Mouse (Mus musculus): Measurements from ENCODE around the gene Dnal1.
"Not testable (repeated sequence)": the region's sequence is repeated elsewhere in the genome, so short reads cannot be mapped to it uniquely, and the experiment has no call there.

Gene Dnal1

DNA sequence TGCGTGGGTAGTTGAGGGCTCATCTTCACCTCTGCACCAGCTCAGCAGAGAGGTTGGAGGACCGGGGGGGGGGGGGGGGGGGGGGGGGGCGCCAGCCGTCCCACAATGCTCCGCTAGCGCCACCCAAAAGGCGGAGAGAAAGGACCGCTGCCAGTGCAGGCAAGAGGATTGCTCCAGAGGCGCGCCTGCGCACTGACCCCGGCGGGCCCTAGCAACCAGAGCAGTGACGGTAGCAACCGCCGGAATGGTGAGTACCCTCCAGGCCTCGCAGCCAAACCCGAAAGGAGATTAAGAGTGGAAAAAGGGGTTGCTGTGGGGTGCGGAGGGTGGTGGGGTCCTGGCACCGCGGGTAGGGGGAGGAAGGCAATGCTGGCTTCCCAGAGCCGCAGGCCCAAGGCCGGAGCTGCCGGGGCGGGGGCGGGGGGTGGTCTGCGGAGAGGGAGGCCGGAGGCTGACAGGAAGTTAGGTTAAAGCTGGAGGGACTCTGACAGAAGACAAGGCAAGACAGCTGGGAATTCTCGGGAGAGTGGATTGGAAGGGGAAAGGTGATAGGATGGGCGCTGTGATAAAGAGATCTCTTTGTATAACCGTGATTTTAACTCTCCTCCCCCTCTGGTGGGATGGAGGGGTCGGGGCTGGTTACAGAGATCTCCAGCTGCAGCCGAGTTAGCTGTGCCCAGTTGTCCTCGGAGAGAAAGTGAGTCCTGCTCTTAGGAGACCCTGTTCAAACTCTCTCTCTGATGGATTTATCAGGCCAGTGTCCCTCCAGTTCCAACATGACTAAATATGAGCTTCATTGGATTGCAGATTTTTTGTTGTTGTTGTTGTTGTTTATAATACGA lies at the start of gene Dnal1:
Gene Dnal1, plus strand, starts transcription at position 214 of the 842 bp plus-strand sequence.
- DNase-seq (ENCODE audit: low read depth, low spot score): peak; percentile 69

DNA sequence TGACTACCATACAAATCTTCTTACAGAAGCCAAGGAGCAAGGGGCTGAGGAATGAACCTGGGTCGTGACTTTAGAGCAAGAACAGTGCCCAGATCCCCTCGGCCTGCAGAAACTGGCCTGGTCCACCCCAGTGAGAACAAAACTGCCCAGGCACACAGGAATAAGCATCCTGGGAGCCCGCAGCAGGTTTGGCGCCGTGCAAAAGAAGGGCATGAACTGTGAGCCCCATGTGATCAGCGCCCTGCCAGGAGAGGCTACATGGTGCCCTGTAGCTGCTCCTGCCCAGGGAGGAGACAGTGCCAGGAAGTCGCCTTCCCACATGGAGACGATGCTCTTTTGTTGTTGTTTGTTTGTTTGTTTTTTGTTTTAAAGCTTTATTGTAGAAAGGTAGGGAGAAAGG lies 49.5 kb upstream of the Dnal1 start:
- DNase-seq (ENCODE audit: low read depth, low spot score): no peak

DNA sequence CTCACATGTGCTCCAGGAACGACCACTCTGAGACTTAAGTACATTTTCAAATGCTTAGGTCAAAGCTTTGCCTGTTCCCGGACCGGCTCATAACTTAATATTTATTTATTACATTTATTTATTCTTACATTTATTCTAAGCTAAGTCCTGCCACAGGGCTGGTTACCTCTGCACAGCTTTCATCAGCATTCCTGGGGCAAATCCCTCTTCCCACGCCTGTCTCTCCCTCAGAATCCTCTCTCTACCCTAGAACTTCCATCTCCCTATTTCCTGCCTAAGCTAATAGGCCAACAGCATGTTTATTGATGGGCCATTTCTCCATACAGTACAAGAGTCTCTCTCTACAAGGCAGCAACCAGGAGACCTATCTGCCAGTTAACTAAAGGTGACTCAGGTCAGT lies 46.4 kb upstream of the Dnal1 start:
- DNase-seq (ENCODE audit: low read depth, low spot score): no peak

DNA sequence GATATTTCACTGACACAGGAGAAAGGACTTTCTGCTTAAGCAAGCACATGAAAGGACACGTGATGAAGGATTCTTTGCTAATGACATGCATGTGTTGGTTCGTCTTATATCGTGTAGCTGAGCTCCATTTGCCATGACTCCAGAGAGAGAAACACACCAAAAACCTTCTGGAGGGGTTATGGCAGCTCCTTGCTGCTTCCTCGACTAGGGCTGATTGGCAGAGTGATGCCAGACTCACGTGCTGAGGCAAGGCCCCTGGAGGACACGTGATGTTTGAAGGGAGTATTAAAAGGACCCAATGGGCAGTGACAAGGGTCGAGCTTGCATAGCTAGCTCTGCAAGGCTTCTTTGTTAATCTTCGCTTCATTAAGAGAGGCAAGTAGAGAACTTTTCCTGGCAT lies 45.9 kb upstream of the Dnal1 start:
- no peak for DNase-seq (ENCODE audit: low read depth, low spot score)

DNA sequence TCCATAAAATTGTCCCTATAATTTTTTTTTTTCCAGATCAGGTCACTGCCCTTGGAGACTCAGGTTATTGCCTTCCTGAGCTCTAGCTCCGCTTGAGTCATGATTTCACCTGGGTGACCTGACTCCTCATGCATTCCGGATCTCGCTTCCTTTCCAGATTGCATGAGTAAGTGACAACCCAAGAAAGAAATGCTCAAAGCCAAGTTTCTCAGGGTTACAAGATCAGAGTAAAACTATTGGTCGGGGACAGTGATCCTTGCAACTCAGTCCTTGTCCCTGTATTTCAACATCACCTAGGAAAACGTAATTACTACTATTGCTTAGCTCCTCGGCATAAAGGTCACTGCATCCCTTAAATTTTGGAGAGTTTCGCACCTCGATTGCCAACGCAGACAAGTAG lies 45.2 kb upstream of the Dnal1 start, which contains the start of gene Acot5:
Gene Acot5, plus strand, starts transcription at position 340 of the 400 bp plus-strand sequence.
- no peak for DNase-seq (ENCODE audit: low read depth, low spot score)

DNA sequence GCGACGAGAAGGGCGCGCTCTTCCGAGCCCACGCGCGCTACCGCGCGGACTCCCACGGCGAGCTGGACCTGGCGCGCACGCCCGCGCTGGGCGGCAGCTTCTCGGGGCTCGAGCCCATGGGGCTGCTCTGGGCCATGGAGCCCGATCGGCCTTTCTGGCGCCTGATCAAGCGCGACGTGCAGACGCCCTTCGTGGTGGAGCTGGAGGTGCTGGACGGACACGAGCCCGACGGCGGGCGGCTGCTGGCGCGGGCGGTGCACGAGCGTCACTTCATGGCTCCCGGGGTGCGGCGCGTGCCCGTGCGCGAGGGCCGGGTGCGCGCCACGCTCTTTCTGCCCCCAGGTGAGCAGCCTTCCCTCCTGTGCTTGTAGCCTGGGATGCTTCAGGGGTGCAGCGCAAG lies 44.6 kb upstream of the Dnal1 start:
- not testable (repeated sequence) for DNase-seq (ENCODE audit: low read depth, low spot score)

DNA sequence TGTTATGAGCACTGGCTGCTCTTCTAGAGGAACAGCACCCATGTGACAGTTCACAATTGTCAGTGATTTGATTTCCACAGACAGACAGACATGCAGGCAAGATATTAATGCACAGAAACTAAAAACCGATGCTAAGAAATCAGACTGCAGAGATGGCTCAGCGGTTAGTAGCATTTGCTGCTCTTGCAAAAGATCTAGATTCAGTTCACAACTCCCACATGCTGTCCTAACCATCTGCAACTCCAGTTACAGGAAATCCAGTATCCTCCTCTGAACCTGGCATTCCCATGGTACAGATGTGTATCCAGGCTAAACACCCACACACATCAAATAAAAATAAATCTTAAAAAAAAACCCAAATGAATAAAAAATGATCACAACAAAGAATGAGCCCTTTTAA lies 42.5 kb upstream of the Dnal1 start:
- DNase-seq (ENCODE audit: low read depth, low spot score): no peak

DNA sequence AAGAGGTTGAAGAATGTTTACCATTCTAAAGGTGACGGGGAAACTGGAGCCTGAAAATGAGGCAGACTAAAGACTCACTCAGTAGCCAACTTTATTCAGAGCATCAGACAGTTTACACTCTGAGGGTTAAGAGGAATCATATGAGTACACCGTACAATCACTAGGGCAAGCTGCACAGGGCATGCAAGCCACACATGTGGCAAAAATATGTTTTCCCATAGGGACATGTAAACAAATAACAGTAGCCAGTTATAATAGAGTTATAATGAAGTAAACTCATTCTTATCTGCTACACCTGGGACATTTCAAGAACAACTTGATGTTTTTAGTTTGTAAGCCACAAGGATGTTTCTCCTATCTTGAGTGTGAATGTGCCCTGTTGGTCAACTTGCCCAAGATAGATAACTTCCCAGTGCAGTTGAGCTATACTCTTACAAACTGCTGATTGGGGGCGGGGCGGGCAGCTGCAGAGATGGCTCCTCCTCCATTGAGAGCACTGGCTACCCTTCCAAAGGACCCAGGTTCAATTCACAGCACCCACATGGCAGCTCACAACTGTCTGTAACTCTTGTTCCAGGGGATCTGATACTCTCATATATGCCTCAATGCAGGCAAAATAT lies 36.7 kb upstream of the Dnal1 start:
- DNase-seq (ENCODE audit: low read depth, low spot score): no peak

DNA sequence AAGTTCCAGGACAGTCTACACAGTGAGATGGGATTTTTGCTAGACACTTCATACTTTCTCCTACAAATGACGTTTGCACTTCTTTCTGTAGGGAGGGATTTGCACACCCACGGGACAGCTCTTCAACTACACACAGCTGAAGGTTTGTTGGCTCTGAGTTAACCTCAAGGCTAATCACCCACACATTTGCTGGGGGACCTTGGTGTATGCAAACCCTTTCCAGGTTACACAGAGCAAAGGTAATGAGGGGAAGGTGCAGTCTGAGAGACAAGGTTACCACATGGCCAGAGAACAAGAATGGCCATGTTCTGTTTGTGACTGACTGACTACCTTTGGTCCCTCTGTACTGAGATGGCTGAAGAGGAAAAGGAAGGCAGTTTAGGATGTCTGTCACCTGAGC lies 30.3 kb upstream of the Dnal1 start:
- no peak for DNase-seq (ENCODE audit: low read depth, low spot score)

DNA sequence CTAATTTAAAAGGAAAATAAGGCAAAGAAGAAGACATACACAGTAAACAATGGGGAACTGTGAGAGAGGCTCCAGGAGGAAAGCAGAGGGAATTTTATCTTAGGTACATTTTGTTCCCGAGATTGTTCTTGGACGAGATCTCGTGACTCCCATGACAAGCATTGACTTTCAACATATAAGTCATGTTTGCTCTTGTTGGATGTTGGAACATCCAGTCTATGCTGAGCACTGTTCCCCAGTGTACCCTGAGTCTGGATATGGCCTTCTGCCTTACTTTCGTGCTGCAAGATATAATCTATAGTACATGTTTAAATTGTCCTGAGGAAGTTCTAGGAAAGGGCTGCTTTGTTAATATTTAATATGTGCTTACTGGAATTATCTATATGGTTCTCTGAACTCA lies 29.6 kb upstream of the Dnal1 start:
- no peak for DNase-seq (ENCODE audit: low read depth, low spot score)

DNA sequence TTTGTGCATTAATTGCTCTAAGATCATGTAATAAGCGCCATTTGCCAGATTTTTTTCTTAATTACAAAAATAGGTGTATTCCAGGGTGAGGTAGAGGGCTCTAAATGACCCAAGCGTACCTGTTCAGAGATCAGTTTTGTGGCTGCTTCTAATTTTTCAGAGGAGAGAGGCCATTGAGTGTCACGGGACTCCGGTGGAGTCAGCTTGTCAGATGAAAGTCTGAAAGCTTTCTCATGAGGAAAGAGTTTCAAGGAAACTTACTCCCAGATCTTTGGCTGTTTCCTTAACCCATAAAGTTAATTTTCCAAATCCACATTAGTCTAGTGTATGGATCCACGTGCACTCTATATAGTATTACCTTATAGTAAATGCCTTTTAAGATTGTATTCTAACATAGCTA lies 19.5 kb upstream of the Dnal1 start:
- not testable (repeated sequence) for DNase-seq (ENCODE audit: low read depth, low spot score)

DNA sequence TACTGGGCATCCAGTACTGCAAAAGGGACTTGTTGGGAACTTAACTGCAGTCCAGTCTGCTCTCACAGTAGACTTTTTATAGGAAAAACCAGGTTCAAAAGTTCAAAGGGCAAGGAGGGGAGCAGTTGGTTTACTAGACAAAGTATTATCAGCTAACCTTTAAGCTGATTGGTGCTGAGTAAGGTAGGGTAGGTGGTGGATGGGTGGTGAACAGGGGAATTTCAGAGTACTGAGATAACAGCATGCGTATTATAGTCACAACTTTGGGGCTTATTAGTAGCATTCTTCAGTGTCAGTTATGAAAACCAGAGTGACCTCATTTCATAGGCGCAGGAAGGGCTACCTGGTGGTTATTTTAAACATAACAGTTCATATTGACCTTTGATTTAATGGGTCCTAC lies 14.6 kb upstream of the Dnal1 start:
- DNase-seq (ENCODE audit: low read depth, low spot score): no peak

DNA sequence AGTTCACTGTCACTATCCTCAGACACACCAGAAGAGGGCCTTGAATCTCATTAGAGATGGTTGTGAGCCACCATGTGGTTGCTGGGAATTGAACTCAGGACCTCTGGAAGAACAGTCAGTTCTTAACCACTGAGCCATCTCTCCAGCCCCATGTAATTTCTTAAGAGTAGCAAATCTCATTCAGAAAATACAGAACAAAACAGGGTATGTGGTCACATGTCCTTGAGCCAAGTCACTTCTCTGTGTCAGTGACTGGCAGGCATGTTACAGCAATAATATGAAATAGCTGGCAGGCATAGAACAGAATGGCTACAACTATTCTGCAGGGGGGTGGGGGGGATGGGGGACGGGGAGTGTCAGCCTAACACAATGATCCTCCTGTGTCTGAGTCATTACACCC lies 14.1 kb upstream of the Dnal1 start:
- DNase-seq (ENCODE audit: low read depth, low spot score): no peak

DNA sequence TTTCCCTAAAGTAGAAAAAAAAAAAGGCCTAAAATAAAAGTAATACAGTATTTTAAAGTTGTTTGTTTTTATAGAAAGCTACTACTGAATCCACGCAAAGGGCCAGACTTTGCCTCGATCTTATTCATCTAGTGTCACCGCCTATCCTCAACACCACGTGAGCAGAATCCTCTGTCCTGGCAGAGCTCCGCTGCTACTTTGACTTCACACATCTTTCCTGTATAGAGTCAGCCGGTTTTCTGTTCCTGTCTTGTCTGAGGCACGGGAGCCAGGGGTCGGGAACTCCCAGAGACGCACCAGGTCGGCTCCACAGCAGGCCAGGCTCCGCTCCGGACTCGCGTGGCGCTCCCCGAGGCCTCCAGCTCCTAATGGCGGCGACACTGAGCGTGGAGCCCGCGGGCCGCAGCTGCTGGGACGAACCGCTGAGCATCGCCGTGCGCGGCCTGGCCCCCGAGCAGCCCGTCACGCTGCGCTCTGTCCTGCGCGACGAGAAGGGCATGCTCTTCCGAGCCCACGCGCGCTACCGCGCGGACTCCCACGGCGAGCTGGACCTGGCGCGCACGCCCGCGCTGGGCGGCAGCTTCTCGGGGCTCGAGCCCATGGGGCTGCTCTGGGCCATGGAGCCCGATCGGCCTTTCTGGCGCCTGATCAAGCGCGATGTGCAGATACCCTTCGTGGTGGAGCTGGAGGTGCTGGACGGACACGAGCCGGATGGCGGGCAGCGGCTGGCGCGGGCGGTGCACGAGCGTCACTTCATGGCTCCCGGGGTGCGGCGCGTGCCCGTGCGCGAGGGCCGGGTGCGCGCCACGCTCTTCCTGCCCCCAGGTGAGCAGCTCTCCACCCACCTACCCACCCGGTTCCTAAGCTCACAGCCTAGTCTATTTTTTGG lies 13.3 kb upstream of the Dnal1 start, which contains the start of gene Acot6:
Gene Acot6, plus strand, starts transcription at position 51 of the 889 bp plus-strand sequence.
- DNase-seq (ENCODE audit: low read depth, low spot score): not testable (repeated sequence)

DNA sequence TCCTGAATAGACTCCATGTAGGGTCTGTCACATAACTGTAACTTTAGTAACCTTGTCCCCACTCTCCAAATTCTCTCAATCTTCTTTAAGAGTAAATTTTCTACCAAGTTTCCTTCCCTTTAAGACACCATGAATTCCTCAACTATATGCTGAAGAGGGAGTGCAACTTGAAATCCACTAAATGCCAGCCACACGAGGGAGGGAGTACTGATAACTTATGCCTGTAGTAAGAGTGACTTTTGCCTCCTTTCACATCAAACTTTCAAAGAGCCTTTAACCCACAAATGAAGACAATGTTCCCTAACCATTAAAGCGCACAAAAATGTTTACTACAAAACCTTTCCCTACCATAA lies 12.7 kb upstream of the Dnal1 start:
- no peak for DNase-seq (ENCODE audit: low read depth, low spot score)

DNA sequence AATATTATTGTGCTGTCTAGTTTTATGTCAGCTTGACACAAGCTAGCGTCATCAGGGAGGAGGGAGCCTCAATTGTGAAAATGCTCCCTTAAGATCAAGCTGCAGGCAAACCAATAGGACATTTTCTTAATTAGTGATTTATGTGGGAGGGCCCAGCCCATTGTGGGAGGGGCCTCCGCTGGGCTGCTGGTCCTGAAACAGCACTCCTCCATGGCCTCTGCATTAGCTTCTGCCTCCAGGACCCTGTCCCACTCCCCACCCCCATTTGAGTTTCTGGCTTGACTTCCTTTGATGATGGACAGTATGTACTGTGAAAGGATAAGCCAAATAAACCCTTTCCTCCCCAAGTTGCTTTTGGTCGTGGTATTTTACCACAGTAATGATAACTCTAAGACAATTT lies 7.2 kb upstream of the Dnal1 start:
- DNase-seq (ENCODE audit: low read depth, low spot score): no peak

DNA sequence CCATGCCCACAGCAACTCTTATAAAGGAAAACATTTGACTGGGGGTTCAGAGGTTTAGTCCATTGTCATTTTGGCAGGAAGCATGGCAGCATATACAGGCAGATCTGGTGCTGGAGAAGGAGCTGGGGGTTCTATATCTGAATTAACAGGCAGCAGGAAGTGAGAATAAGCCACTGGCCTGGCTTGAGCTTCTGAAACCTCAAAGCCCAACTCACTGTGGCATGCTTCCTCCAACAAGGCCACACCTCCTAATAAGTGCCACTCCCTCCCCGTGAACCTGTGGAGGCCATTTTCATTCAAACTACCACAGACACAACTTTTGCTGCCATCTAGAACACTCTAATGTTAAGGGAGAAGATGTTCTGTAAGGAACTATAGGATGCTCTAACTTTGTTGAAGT lies 6.5 kb upstream of the Dnal1 start:
- no peak for DNase-seq (ENCODE audit: low read depth, low spot score)

DNA sequence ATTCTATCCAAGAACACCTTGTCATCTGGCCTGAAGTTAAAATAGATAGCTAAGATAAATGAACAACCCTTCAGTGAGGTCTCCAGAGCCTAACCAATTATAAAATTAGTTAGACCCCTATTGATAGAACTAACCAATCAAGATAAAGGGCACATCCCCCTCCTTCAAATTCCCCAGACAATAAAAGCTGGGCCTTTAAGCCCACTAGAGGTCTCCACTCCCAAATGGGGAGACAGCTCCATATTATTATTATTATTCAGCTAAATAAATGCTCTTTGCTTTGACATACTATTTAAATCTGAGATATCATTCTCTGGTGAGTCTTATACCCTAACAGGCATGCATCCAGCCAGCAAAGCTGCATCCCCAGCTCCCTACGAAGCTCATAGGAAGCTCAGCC lies 4.2 kb upstream of the Dnal1 start:
- no peak for DNase-seq (ENCODE audit: low read depth, low spot score)

DNA sequence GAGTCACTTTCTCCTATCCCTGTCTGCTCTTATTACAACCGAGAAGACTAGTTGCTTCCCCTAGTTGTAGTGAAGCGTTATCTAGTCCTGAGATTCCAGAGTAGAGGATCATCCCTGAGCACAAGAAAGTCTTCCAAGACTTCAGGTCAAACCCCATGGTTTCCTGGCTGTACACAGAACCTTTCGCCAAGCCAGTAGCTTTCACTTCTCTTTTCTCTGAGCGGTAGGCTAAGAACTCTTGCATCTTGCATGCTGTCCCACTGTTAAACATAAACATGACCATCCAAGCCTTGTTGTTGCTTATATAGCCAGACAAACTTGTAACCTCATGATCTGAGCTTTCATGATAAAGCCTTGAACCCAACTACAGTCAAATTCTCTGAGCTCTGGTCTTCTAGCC lies 3.4 kb upstream of the Dnal1 start:
- DNase-seq (ENCODE audit: low read depth, low spot score): no peak

DNA sequence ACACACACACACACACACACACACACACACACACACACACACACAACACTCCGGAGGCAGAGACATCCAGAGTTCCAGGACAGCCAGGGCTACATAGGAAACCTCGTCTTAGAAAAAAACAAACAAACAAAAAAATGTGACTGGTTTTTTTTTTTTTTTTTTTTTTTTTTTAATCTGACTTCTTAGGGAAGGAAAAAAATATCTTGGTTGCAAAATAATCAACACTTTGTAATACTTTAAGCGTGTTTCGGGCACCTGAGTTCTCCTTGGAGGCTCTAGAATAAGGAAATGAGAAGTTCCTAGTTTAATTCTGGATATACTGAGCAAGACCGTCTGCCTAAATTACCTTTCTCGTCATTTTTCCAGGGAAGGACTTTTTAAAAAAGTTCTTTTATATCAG lies 490 bp upstream of the Dnal1 start:
- DNase-seq (ENCODE audit: low read depth, low spot score): no peak

DNA sequence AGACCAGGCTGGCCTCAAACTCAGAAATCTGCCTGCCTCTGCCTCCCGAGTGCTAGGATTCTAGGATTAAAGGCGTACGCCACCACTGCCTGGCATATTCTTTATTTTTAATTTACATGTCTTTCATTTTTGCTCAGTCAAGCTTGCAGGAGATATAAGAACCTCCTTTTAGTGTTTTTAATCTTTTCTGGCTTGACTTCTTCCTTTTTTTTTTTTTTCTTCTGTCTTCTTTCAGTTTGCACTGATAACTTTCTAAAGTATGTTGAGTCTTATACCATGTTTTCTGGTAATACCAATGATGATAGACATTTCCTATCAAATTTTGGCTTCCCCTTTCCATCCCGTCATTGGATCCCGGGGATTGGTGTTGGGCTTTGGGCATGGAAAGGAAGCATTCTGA lies 5.4 kb downstream of the Dnal1 start:
- DNase-seq (ENCODE audit: low read depth, low spot score): no peak

DNA sequence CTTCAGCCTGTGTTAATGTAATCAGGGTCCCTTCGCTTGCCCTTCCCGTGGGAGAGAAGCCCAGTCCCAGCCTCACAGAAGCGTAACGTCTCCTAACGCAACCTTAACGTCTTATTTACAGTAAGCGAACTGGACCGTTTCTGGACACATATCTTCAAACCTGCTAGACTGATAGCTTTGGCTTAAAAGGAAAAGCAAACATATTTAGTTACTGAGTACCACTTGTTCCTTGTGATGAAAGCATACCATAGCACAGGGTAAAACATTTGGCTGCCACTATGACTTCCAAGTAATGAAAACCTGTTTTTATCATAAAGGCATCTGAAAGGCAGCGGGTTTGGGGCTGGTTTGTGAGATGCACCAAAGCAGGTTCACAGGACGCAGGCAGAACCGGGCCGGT lies 11.7 kb downstream of the Dnal1 start:
- no peak for DNase-seq (ENCODE audit: low read depth, low spot score)

Measured in WW6 (cell line).